Mouse (Mus musculus): ENCODE data around the gene Sgip1.

Sgip1 gene

GRCm38 (mm10) chr4:102775596-102776270, 34.6 kb downstream of the Sgip1 start:
- no peak for DNase-seq (ENCODE audit: low spot score)

GRCm38 (mm10) chr4:102779902-102780301, 38.8 kb downstream of the Sgip1 start:
- no peak for DNase-seq (ENCODE audit: low spot score)

GRCm38 (mm10) chr4:102783063-102783748, 42.1 kb downstream of the Sgip1 start:
- no peak for DNase-seq (ENCODE audit: low spot score)

- DNase-seq (ENCODE audit: low spot score) = no peak
These were observed 44.1 kb downstream of the Sgip1 start for GRCm38 (mm10) chr4:102785158-102785557.

- DNase-seq (ENCODE audit: low spot score) = no peak
These were observed 51.1 kb downstream of the Sgip1 start for GRCm38 (mm10) chr4:102792100-102792790.

GRCm38 (mm10) chr4:102801471-102801870, 60.4 kb downstream of the Sgip1 start:
- no peak for DNase-seq (ENCODE audit: low spot score)

GRCm38 (mm10) chr4:102801936-102802335, 60.8 kb downstream of the Sgip1 start:
- DNase-seq (ENCODE audit: low spot score) = no peak

GRCm38 (mm10) chr4:102804611-102805010, 63.5 kb downstream of the Sgip1 start:
- peak; percentile 12 for DNase-seq (ENCODE audit: low spot score)

GRCm38 (mm10) chr4:102806987-102807386, 65.9 kb downstream of the Sgip1 start:
- DNase-seq (ENCODE audit: low spot score) = no peak

GRCm38 (mm10) chr4:102808258-102808657, 67.2 kb downstream of the Sgip1 start:
- DNase-seq (ENCODE audit: low spot score) = no peak

GRCm38 (mm10) chr4:102809296-102809695, 68.2 kb downstream of the Sgip1 start:
- no peak for DNase-seq (ENCODE audit: low spot score)

GRCm38 (mm10) chr4:102810277-102810676, 69.2 kb downstream of the Sgip1 start:
- DNase-seq (ENCODE audit: low spot score) = no peak

GRCm38 (mm10) chr4:102811007-102811805, 70.1 kb downstream of the Sgip1 start:
- DNase-seq (ENCODE audit: low spot score) = no peak

GRCm38 (mm10) chr4:102813346-102813745, 72.2 kb downstream of the Sgip1 start:
- DNase-seq (ENCODE audit: low spot score) = no peak

- no peak for DNase-seq (ENCODE audit: low spot score)
These were observed 80.7 kb downstream of the Sgip1 start for GRCm38 (mm10) chr4:102821786-102822185.

GRCm38 (mm10) chr4:102824494-102824893, 83.4 kb downstream of the Sgip1 start:
- DNase-seq (ENCODE audit: low spot score) = no peak

GRCm38 (mm10) chr4:102826159-102826558, 85.1 kb downstream of the Sgip1 start:
- no peak for DNase-seq (ENCODE audit: low spot score)

- DNase-seq (ENCODE audit: low spot score) = no peak
These were observed 87.4 kb downstream of the Sgip1 start for GRCm38 (mm10) chr4:102828518-102828917.

- no peak for DNase-seq (ENCODE audit: low spot score)
These were observed 92.1 kb downstream of the Sgip1 start for GRCm38 (mm10) chr4:102833191-102833590.

- no peak for DNase-seq (ENCODE audit: low spot score)
These were observed 92.6 kb downstream of the Sgip1 start for GRCm38 (mm10) chr4:102833726-102834125.

GRCm38 (mm10) chr4:102834710-102835109, 93.6 kb downstream of the Sgip1 start:
- DNase-seq (ENCODE audit: low spot score) = no peak

All from ovary, adult 18-20 months (tissue).